Mouse (Mus musculus): ENCODE results near the gene Ckap5. TPM values are rescaled to one million over a fixed set of nuclear protein-coding genes. Genes with fewer than 3 reads are reported as not detected.

Ckap5 gene
- total RNA-seq, 1 experiment, result 68.8 TPM

GRCm38 (mm10) chr2:91670038-91670437, 143.5 kb downstream of the Ckap5 start:
- peaks cover 0 to 11% of the 10 kb centered on the region in 2 experiments; a peak in 1 of 4 replicates for H3K4me1 ChIP-seq (ENCODE audit: control insufficient read depth in 2 of 2, insufficient read depth in 2 of 2, low read length in 2 of 2, poor library complexity in 1 of 2)
- no peak for DNase-seq (ENCODE audit: low read depth, low spot score)
- no peak overlapping the region for H3K4me3 ChIP-seq (ENCODE audit: insufficient read depth in 1 of 2, low read depth in 1 of 2, low read length in 2 of 2, poor library complexity in 1 of 2, severe bottlenecking in 1 of 2)
- TF ChIP-seq HCFC1 (IDR thresholded peaks at IDR 0.05; ENCODE audit: borderline replicate concordance, insufficient read depth, low read length) (no peak), ZNF384 (IDR thresholded peaks at IDR 0.05; ENCODE audit: low read depth, low read length) (no peak), CHD2 (IDR thresholded peaks at IDR 0.05; ENCODE audit: low read depth, low read length) (no peak), MAFK (IDR thresholded peaks at IDR 0.05; ENCODE audit: insufficient read depth, low read depth, low read length) (no peak), ZC3H11A (IDR thresholded peaks at IDR 0.05; ENCODE audit: borderline replicate concordance, low read depth, low read length) (no peak)
- H3K36me3 ChIP-seq (ENCODE audit: control insufficient read depth, insufficient read depth, low read length, poor library complexity, severe bottlenecking), result peaks cover 27% of the 10 kb centered on the region
- in situ Hi-C loops (cut with MboI; ENCODE audit: low sequenced_read_pairs in 2 of 2, unreplicated experiment in 2 of 2), result no loop called here
- no peaks in the 10 kb centered on the region for H3K9me3 ChIP-seq (ENCODE audit: control insufficient read depth, insufficient read depth, low read depth, low read length)
- H3K9ac ChIP-seq (ENCODE audit: insufficient read depth, low read depth, low read length, poor library complexity, severe bottlenecking), result no peak overlapping the region
- H3K27ac ChIP-seq (ENCODE audit: insufficient read depth, low read depth, low read length, poor library complexity, severe bottlenecking), result no peak overlapping the region

Other genes starting within 250 kb of the Ckap5 start
- 10.3 and 12.4 TPM in 2 replicates for gene 1110051M20Rik, start 82.1 kb upstream of the Ckap5 start, total RNA-seq (2012; rRNA removed)
- gene Lrp4, start 69.3 kb upstream of the Ckap5 start, total RNA-seq (2012; rRNA removed), result 14.2 and 23.4 TPM in 2 replicates
- 1.4 and 2.0 TPM in 2 replicates for gene F2, start 109.7 kb downstream of the Ckap5 start, total RNA-seq (2012; rRNA removed)
- 21.2 and 28.8 TPM in 2 replicates for gene Zfp408, start 123.0 kb downstream of the Ckap5 start, total RNA-seq (2012; rRNA removed)
- 28.9 and 49.3 TPM in 2 replicates for gene Arhgap1, start 123.1 kb downstream of the Ckap5 start, total RNA-seq (2012; rRNA removed)
- 13.8 and 18.7 TPM in 2 replicates for gene Atg13, start 183.8 kb downstream of the Ckap5 start, total RNA-seq (2012; rRNA removed)
- gene Harbi1, start 184.1 kb downstream of the Ckap5 start, total RNA-seq (2012; rRNA removed), result 17.0 and 18.4 TPM in 2 replicates
- gene Ambra1, start 203.4 kb downstream of the Ckap5 start, total RNA-seq (2012; rRNA removed), result 26.1 and 27.0 TPM in 2 replicates